Mouse (Mus musculus) midbrain, embryonic 16.5 days (tissue): ENCODE results near the gene Limch1. TPM values are rescaled to one million over a fixed set of nuclear protein-coding genes. Genes with fewer than 3 reads are reported as not detected.
A peak's percentile ranks its signal among the peaks of the same experiment; 100 is the strongest.

Experiments used
- ATAC-seq: fragments of 200-750 bp; cut with Nextera tagmentation; 2 replicates; pipeline ENCODE4 v1.8.0; 2017; ENCODE audit warnings: moderate TSS enrichment
- H3K27ac ChIP-seq: fragments of 300-500 bp; sonication (generic); 2 replicates; pipeline ENCODE4 v1.5.1; 2014; ENCODE audit warnings: mild to moderate bottlenecking, low read length, mixed read lengths
- H3K27me3 ChIP-seq: fragments of 300-500 bp; sonication (generic); 2 replicates; pipeline ENCODE4 v1.6.1; 2014; ENCODE audit warnings: low read depth, low read length, mixed read lengths; ENCODE audit not compliant: control insufficient read depth, insufficient read depth
- H3K36me3 ChIP-seq: fragments of 300-500 bp; sonication (generic); 2 replicates; pipeline ENCODE4 v1.6.1; 2014; ENCODE audit warnings: mild to moderate bottlenecking, low read length, moderate library complexity, mixed read lengths; ENCODE audit not compliant: control insufficient read depth, insufficient read depth
- H3K4me1 ChIP-seq: fragments of 300-500 bp; sonication (generic); 2 replicates; pipeline ENCODE4 v1.6.1; 2014; ENCODE audit warnings: mild to moderate bottlenecking, low read length, mixed read lengths; ENCODE audit not compliant: control insufficient read depth, insufficient read depth
- H3K4me2 ChIP-seq: fragments of 300-500 bp; sonication (generic); 2 replicates; pipeline ENCODE4 v1.6.1; 2014; ENCODE audit warnings: mild to moderate bottlenecking, low read length, mixed read lengths
- H3K4me3 ChIP-seq: fragments of 300-500 bp; sonication (generic); 2 replicates; pipeline ENCODE4 v1.5.1; 2014; ENCODE audit warnings: low read depth, mild to moderate bottlenecking, low read length, moderate library complexity, mixed read lengths
- H3K9ac ChIP-seq: fragments of 300-500 bp; sonication (generic); 2 replicates; pipeline ENCODE4 v1.6.1; 2014; ENCODE audit warnings: low read depth, low read length, mixed read lengths
- H3K9me3 ChIP-seq: fragments of 300-500 bp; sonication (generic); replicated peaks from 2 replicates; pipeline ENCODE4 v1.6.1; 2014; ENCODE audit warnings: mild to moderate bottlenecking, low read length, mixed read lengths; ENCODE audit not compliant: control insufficient read depth, poor library complexity, severe bottlenecking
- whole genome bisulfite sequencing: fragments of 180-500 bp; shearing (Covaris S2); extraction: QIAGEN DNeasy Blood & Tissue Kit; methylation state at CpG from one replicate; pipeline ENCODE4 v1.1.7; 2014; 5-methylcytosine and 5-hydroxymethylcytosine counted together
- polyA plus RNA-seq: library from polyadenylated mRNA; unstranded; fragments of >200 nt; fragmentation: Nextera tagmentation; extraction: Ambion mirVana; gene quantifications from 2 replicates; pipeline ENCODE4 v1.2.1, GENCODE M21; 2015

The Limch1 gene
- polyA plus RNA-seq, 1 experiment from 2014 or later: 48.8 TPM

DNA sequence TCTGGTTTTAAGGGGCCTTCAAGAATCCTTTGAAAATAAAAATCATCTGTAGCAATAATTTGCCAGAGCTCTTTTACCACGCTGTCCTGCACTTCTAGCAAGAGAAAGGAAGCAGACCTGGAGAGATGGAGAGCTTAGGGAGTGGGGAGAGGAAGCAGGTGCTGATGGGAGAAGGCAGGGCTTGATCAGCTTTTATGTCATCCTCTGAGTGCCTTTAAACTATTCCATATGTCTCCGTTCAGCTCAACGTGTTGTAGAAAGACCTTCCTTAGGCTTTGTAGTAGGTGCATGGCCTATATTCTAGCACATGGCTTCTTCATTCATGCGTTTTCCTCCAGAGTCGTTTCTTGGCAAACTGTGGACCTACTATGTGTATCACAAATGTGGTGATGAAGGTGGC lies 237.5 kb downstream of the Limch1 start:
- Histone ChIP-seq H3K4me2 (no peak overlapping the region), H3K9me3 (no peaks in the 10 kb centered on the region), H3K27me3 (no peaks in the 10 kb centered on the region), H3K36me3 (no peaks in the 10 kb centered on the region), H3K27ac (no peak overlapping the region), H3K9ac (no peak overlapping the region), H3K4me1 (no peaks in the 10 kb centered on the region), H3K4me3 (no peak overlapping the region)
- no peak for ATAC-seq
- 88% methylated on average over 5 of the region's 5 CpGs for WGBS

GRCm38 (mm10) chr5:66988926-66989325 lies 243.3 kb downstream of the Limch1 start:
- Histone ChIP-seq H3K4me2 (no peak overlapping the region), H3K36me3 (no peaks in the 10 kb centered on the region), H3K4me3 (no peak overlapping the region), H3K9ac (no peak overlapping the region), H3K4me1 (no peaks in the 10 kb centered on the region), H3K9me3 (no peaks in the 10 kb centered on the region), H3K27me3 (no peaks in the 10 kb centered on the region), H3K27ac (no peak overlapping the region)
- 77% methylated on average over 4 of the region's 4 CpGs for WGBS
- no peak for ATAC-seq

DNA sequence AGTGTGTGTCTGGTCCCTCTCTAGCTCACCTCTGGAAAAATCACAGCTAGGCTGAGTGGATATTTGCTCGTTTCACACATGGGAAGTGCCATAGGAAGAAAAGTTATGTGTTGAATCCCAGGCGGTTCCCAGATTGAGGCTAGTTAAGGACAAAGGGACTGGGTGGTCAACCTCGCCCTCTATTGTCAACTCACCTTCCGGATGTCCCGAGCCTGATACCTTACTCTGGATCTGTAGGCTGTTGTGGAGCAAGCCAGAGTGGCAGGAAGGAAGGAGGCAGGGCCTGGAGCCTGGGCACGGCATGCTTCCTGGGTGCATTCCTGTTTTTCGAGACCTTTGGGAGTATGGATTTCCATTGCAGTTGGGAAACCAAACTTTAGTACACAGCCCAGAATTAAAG lies 243.9 kb downstream of the Limch1 start:
- no peaks in the 10 kb centered on the region for H3K36me3 ChIP-seq
- no peak for ATAC-seq

DNA sequence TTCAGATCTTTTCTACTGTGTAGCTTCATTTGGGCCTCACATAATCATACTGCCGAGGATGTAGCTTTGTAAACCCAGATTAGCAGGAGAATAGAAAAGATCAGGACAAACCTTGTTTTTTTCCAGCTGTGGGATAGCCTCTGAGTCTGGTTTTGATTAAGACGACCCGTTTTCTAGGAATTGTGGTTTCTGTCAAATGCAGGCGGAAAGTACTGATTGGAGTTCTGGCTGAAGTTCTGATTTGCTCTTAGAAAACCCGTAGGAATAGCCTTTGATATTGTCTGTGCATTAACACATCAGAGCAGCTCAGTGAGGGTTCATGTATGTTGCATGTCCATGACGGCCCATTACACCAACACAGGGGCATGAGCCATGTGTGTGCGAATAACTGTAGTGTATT lies 246.8 kb downstream of the Limch1 start:
- peaks cover 2% of the 10 kb centered on the region; the same call in 1 of the 2 replicates for H3K4me1 ChIP-seq
- 76% methylated on average over 7 of the region's 7 CpGs for WGBS
- no peak overlapping the region for H3K4me3 ChIP-seq
- no peak overlapping the region for H3K27ac ChIP-seq
- H3K4me2 ChIP-seq: no peak overlapping the region
- no peaks in the 10 kb centered on the region for H3K9me3 ChIP-seq
- H3K9ac ChIP-seq: no peak overlapping the region
- no peak for ATAC-seq
- H3K36me3 ChIP-seq: no peaks in the 10 kb centered on the region
- no peaks in the 10 kb centered on the region for H3K27me3 ChIP-seq

More for the DNA sequence above, 243.9 kb downstream of the Limch1 start:
- Histone ChIP-seq H3K4me2 (no peak overlapping the region), H3K27me3 (no peaks in the 10 kb centered on the region), H3K4me3 (no peak overlapping the region), H3K27ac (no peak overlapping the region), H3K9ac (no peak overlapping the region), H3K4me1 (no peaks in the 10 kb centered on the region), H3K9me3 (no peaks in the 10 kb centered on the region)
- WGBS: 88% methylated on average over 7 of the region's 7 CpGs

DNA sequence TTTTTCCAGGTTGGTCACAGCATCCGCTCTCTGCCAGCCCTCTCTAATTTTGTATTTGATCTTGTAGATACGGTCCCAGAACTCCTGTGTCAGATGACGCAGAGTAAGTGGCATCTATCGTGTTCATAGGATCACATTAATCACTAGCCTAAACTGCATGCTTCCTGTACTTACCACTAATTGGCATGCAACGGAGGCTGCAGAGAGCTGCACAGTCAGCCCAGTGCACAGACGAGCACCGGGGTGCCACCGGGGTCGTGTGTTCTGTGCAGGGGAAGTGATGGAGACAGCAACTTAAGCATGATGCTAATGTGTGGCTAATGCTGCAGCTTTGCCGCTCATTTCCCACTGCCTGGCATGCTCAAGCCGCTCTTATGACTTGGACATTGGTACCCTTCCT lies 247.4 kb downstream of the Limch1 start:
- Histone ChIP-seq H3K4me2 (no peak overlapping the region), H3K27ac (no peak overlapping the region), H3K9me3 (no peaks in the 10 kb centered on the region), H3K27me3 (no peaks in the 10 kb centered on the region), H3K36me3 (no peaks in the 10 kb centered on the region), H3K4me3 (no peak overlapping the region), H3K4me1 (peaks cover 2% of the 10 kb centered on the region; the same call in 1 of the 2 replicates), H3K9ac (no peak overlapping the region)
- 55% methylated on average over 11 of the region's 11 CpGs for WGBS
- no peak for ATAC-seq

DNA sequence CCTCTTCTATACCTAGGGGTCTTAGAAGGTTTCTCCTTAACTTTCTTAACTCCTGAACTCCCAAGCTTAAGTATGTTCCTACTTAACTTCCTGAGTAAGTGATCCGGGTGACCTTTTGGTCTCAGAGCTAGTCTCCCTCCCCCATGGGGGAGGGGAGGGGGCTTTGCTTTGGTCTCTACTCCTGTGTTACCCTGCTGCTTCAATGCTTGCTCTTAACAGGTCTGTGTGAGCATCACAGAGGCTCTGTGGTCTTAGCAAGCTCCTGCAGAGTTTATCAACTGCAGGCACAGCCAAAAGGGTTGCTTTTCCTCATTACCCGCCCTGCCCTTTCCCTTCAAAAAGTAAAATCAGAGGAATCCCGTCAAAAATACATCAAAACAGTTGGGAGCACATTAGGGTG lies 250.5 kb downstream of the Limch1 start:
- no peak overlapping the region for H3K9ac ChIP-seq
- no peaks in the 10 kb centered on the region for H3K27me3 ChIP-seq
- H3K36me3 ChIP-seq: no peaks in the 10 kb centered on the region
- WGBS: 5% methylated on average over 3 of the region's 3 CpGs
- peaks cover 2% of the 10 kb centered on the region; the same call in 1 of the 2 replicates for H3K4me1 ChIP-seq
- ATAC-seq: no peak
- no peak overlapping the region for H3K4me3 ChIP-seq
- H3K9me3 ChIP-seq: no peaks in the 10 kb centered on the region
- H3K4me2 ChIP-seq: no peak overlapping the region
- no peak overlapping the region for H3K27ac ChIP-seq

- no peaks in the 10 kb centered on the region for H3K9me3 ChIP-seq
- peaks cover 2% of the 10 kb centered on the region; the same call in 1 of the 2 replicates for H3K4me1 ChIP-seq
- ATAC-seq: peak; percentile 88
- peak overlapping the region; percentile 32 for H3K4me3 ChIP-seq
- no peaks in the 10 kb centered on the region for H3K36me3 ChIP-seq
- peak overlapping the region; percentile 55 for H3K9ac ChIP-seq
- H3K27me3 ChIP-seq: no peaks in the 10 kb centered on the region
- H3K27ac ChIP-seq: peak overlapping the region; percentile 76
- 2% methylated on average over 33 of the region's 33 CpGs for WGBS
- peak overlapping the region; percentile 51 for H3K4me2 ChIP-seq
These were observed 251.4 kb downstream of the Limch1 start for GRCm38 (mm10) chr5:66996886-66997599.

GRCm38 (mm10) chr5:66997600-66997930 lies 251.9 kb downstream of the Limch1 start:
- H3K4me1 ChIP-seq: peaks cover 2% of the 10 kb centered on the region; the same call in 1 of the 2 replicates
- H3K4me2 ChIP-seq: peak overlapping the region; percentile 51
- no peak; the same call in 1 of the 2 replicates for ATAC-seq
- H3K36me3 ChIP-seq: no peaks in the 10 kb centered on the region
- peak overlapping the region; percentile 32 for H3K4me3 ChIP-seq
- peak overlapping the region; percentile 55; the same call in 1 of the 2 replicates for H3K9ac ChIP-seq
- 13% methylated on average over 7 of the region's 7 CpGs for WGBS
- no peaks in the 10 kb centered on the region for H3K9me3 ChIP-seq
- H3K27ac ChIP-seq: no peak overlapping the region; the same call in 1 of the 2 replicates
- H3K27me3 ChIP-seq: no peaks in the 10 kb centered on the region

- Histone ChIP-seq H3K9me3 (no peaks in the 10 kb centered on the region), H3K4me2 (no peak overlapping the region)
- ATAC-seq: no peak
These were observed 252.7 kb downstream of the Limch1 start for GRCm38 (mm10) chr5:66998341-66998740.

More at GRCm38 (mm10) chr5:66998341-66998740, 252.7 kb downstream of the Limch1 start:
- Histone ChIP-seq H3K27me3 (no peaks in the 10 kb centered on the region), H3K27ac (no peak overlapping the region), H3K9ac (no peak overlapping the region), H3K36me3 (no peaks in the 10 kb centered on the region), H3K4me3 (no peak overlapping the region), H3K4me1 (peaks cover 2% of the 10 kb centered on the region; the same call in 1 of the 2 replicates)
- 81% methylated on average over 6 of the region's 6 CpGs for WGBS
